Mouse (Mus musculus) megakaryocyte, embryonic 14.5 days (primary cell): Measurements from ENCODE around the gene Timmdc1. TPM values are rescaled to one million over a fixed set of nuclear protein-coding genes. Genes with fewer than 3 reads are reported as not detected.

Experiments used
- H3K27me3 ChIP-seq: replicated peaks from 2 replicates; pipeline ENCODE3; 2012; ENCODE audit warnings: inconsistent platforms
- H3K36me3 ChIP-seq: replicated peaks from 2 replicates; pipeline ENCODE3; 2012; ENCODE audit warnings: low read length, inconsistent platforms, mixed read lengths
- H3K4me1 ChIP-seq: 2 replicates; pipeline ENCODE4 v1.6.1; 2012; ENCODE audit warnings: inconsistent platforms
- H3K4me3 ChIP-seq: replicated peaks from 2 replicates; pipeline ENCODE3; 2012; ENCODE audit warnings: moderate library complexity, mild to moderate bottlenecking, inconsistent platforms
- H3K9me3 ChIP-seq: 2 replicates; pipeline ENCODE4 v1.6.1; 2012; ENCODE audit warnings: inconsistent platforms
- FLI1 ChIP-seq: IDR thresholded peaks from 2 replicates; pipeline ENCODE4 v1.6.1; 2012; ENCODE audit warnings: low read length, inconsistent platforms, mixed read lengths
- GATA1 ChIP-seq: IDR thresholded peaks from 3 replicates; pipeline ENCODE4 v1.6.1; 2012; ENCODE audit warnings: mixed read lengths, low read length, inconsistent platforms, borderline replicate concordance
- polyA plus RNA-seq: library from polyadenylated mRNA; stranded (reverse); fragments of >175 nt; gene quantifications from 2 replicates; pipeline ENCODE4 v1.2.3, GENCODE M21; 2012; ENCODE audit warnings: low replicate concordance; ENCODE audit not compliant: insufficient read depth

Timmdc1 gene
- polyA plus RNA-seq, 1 experiment, result 26.4 TPM

DNA sequence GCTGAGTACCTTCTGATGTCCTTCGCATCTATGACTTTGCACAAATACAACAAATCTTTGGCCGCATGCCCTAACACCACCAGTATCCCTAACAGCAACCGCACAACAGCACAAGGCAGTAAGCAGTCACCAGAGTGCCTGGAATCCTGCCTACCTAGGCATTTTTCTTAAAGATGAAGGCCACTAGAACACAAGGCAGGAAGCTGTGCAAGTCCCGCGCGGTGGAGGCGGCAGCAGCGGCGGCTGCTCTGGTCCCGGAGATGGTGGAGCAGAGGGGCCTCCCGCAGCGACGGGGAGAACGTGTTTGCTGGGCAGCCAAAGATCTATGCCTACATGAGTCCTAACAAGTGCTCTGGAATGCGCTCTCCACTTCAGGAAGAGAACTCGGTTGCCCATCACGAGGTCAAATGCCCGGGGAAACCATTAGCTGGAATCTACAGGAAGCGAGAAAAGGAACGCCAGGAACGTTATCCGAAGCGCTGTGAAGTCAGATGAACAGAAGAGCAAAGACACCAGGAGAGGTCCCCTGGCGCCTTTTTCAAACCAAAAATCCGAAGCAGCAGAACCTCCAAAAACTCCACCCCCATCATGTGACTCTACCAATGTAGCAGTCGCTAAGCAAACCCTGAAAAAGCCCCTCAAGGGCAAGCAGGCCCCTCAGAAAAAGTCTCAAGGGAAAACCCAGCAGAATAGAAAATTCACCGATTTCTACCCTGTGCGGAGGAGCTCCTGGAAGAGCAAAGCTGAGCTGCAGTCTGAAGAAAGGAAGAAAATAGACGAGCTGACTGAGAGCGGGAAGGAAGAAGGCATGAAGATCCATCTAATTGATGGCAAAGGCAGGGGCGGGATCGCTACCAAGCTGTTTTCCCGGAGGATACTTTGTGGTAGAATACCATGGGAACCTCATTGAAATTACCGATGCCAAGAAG lies 45.9 kb downstream of the Timmdc1 start:
- H3K4me3 ChIP-seq, result peak overlapping the region; percentile 84
- peaks cover 23% of the 10 kb centered on the region for H3K4me1 ChIP-seq
- TF ChIP-seq GATA1, result no peak
- TF ChIP-seq FLI1, result no peak
- H3K9me3 ChIP-seq, result no peaks in the 10 kb centered on the region
- H3K36me3 ChIP-seq, result no peaks in the 10 kb centered on the region
- peaks cover 12% of the 10 kb centered on the region for H3K27me3 ChIP-seq

DNA sequence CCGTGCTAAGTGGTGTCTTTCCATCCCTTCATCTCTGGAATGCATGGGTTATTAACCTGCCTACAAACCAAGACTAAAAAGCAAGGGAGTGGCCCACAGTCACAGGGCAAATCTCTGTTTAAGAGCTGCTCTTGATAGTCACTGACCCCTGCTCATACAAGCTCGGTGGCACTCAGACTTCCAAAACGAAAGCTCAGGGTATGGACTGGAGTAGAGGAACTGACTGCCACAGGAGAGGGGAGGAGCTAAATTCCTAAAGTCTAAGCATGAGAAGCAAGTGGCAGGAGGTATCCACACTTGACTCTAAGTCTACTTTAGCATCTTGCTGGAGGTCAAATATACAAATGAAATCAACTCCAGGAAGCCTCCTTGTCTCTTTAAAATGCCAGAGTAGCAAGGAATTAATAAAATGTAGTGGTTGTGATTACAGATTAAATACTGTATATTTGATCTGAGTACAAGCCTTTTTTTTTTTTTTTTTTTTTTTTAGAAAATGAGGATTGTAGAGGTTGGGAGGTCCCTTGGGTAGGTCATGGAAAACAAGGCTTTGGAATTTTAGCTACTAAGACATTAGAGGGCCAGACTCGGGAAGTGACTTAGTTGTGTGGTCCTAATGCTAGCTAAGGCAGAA lies 46.7 kb downstream of the Timmdc1 start:
- Histone ChIP-seq H3K9me3 (no peaks in the 10 kb centered on the region), H3K4me3 (no peak overlapping the region), H3K36me3 (no peaks in the 10 kb centered on the region), H3K4me1 (peaks cover 17% of the 10 kb centered on the region), H3K27me3 (peaks cover 11% of the 10 kb centered on the region)
- TF ChIP-seq GATA1 (no peak), FLI1 (no peak)

DNA sequence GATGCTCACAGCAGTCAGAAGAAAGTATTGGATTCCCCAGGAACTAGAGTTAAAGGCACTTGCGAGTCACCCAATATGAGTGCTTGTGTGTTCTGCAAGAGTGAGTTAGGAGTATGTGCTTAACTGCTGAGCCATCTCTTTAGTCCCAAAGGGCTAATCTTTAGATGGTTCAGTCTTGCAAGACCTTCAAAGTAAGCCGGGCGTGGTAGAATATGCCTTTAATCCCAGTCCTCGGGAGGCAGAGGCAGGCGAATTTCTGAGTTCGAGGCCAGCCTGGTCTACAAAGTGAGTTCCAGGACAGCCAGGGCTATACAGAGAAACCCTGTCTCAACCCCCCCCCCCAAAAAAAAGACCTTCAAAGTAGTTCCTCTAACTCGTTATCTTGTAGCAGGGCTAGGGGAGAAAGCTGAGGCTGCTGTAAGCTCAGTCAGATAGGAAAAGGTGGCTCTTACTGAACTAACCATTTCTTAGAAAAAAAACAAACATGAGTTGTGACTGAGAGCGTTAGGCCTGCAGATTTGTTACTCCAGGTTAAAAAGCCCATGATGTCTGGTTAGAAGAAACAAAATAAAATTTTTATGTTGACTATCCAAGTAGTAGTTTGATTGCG lies 47.7 kb downstream of the Timmdc1 start:
- Histone ChIP-seq H3K4me3 (no peak overlapping the region), H3K36me3 (no peaks in the 10 kb centered on the region), H3K9me3 (no peaks in the 10 kb centered on the region), H3K27me3 (peaks cover 10% of the 10 kb centered on the region), H3K4me1 (peaks cover 17% of the 10 kb centered on the region)
- TF ChIP-seq FLI1, result no peak
- TF ChIP-seq GATA1, result no peak

DNA sequence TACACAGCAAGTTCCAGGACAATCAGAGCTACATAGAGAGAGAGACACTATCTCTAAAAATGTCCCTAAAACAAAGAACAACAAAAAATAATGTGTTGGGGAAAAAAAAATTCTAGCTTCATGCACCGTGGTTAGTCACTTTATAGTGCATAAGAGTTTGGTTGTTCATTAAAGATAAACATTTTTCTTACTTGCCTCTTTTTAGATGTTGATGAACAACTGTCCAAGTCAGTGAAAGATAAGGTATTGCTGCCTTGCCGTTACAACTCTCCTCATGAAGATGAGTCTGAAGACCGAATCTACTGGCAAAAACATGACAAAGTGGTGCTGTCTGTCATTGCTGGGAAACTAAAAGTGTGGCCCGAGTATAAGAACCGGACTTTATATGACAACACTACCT lies 48.8 kb downstream of the Timmdc1 start:
- Histone ChIP-seq H3K27me3 (peaks cover 15% of the 10 kb centered on the region), H3K9me3 (no peaks in the 10 kb centered on the region), H3K4me3 (no peak overlapping the region), H3K4me1 (peaks cover 29% of the 10 kb centered on the region), H3K36me3 (no peaks in the 10 kb centered on the region)
- no peak for TF ChIP-seq GATA1
- no peak for TF ChIP-seq FLI1

DNA sequence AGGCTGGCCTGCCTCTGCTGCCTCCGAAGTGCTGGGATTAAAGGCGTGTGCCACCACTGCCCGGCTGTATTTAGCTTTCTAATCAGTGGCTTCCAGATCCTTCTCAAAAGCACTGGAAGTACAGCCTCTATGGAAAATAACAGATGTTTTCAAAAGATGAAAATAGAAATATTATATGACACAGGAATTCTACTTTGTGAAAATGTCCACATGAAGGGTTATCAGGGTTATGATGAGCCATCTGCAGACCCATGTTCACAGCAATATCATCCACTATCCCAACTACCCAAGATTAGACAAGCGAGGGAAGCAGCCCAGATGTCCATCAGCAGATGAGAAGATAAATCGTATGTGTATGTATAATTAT lies 50.0 kb downstream of the Timmdc1 start:
- Histone ChIP-seq H3K4me3 (no peak overlapping the region), H3K4me1 (peaks cover 40% of the 10 kb centered on the region), H3K36me3 (no peaks in the 10 kb centered on the region), H3K9me3 (no peaks in the 10 kb centered on the region), H3K27me3 (peaks cover 17% of the 10 kb centered on the region)
- no peak for TF ChIP-seq FLI1
- TF ChIP-seq GATA1, result no peak

DNA sequence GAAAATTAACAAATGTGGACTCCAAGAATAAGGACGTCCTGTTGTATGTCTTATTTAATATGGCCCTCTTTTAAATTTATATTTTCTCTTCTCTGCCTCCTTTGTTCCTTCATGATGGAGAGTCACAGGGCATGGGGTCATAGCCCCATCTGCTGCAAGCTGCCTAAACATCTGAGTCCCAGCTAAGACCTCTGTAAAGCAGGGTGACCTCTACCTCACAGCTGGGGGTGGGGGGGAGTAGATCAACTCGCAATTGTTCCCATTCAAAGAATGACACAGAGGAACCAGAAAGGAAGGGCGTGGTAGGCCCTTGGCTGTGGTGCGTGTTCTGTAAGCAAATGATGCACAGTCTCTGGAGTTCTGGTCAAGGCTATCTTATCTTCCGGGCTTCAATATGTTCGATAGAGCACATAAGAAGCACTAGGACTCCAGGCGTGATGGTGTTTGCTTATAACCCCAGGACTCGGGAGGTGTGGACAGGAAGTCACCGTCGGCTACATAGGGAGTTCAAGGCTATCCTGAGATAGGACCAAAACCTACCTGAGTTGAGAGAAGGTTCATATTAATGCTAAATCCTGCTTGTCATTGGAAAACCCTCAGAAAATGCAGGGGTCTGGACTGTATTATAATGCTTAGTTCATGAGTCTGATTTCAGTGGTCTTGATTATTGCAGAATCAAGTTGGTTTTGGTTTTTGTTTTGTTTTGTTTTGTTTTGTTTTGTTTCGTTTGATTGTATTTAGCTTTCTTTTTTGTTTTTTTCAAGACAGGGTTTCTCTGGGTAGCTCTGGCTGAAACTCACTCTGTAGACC lies 50.6 kb downstream of the Timmdc1 start:
- no peaks in the 10 kb centered on the region for H3K36me3 ChIP-seq
- H3K4me1 ChIP-seq, result peaks cover 46% of the 10 kb centered on the region
- H3K9me3 ChIP-seq, result no peaks in the 10 kb centered on the region
- H3K27me3 ChIP-seq, result peaks cover 21% of the 10 kb centered on the region
- H3K4me3 ChIP-seq, result no peak overlapping the region
- no peak for TF ChIP-seq GATA1
- TF ChIP-seq FLI1, result no peak

DNA sequence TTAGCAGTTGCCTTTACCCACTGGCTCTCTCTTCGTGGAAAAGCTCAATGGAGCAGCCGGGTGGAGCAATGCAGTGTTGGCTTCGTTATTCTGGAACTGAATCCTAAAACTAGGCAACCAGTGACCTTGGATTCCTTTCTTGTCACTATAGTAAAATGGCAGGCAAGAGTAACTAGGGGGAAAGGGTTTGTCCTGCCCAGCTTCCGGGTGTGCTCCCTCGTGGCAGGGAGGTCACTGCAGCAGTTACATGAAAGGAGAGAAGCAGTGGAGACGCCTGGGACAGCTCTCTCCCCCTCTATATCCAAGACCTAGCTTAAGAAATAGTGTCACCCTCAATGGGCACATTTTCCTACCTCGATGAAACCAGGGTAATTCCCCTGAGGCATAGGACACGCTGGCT lies 53.0 kb downstream of the Timmdc1 start:
- Histone ChIP-seq H3K27me3 (peaks cover 25% of the 10 kb centered on the region), H3K4me1 (peaks cover 49% of the 10 kb centered on the region), H3K36me3 (no peaks in the 10 kb centered on the region), H3K4me3 (no peak overlapping the region), H3K9me3 (no peaks in the 10 kb centered on the region)
- no peak for TF ChIP-seq FLI1

DNA sequence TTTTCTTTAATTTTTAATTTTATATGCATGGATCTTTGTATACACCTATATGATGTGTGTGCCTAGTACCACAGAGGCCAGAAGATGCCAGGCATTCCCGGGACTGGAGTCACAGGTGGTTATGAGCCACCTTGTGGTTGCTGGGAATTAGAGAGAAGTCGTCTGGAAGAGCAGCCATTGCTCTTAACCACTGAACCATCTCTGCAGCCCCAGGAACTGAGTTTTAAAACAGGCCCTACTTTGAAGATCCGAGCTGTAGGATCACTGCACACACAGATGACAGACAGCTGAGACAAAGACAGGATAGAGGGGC lies 53.8 kb downstream of the Timmdc1 start:
- Histone ChIP-seq H3K36me3 (no peaks in the 10 kb centered on the region), H3K27me3 (peaks cover 27% of the 10 kb centered on the region), H3K9me3 (no peaks in the 10 kb centered on the region), H3K4me1 (peaks cover 49% of the 10 kb centered on the region), H3K4me3 (no peak overlapping the region)
- TF ChIP-seq GATA1 (no peak), FLI1 (no peak)

DNA sequence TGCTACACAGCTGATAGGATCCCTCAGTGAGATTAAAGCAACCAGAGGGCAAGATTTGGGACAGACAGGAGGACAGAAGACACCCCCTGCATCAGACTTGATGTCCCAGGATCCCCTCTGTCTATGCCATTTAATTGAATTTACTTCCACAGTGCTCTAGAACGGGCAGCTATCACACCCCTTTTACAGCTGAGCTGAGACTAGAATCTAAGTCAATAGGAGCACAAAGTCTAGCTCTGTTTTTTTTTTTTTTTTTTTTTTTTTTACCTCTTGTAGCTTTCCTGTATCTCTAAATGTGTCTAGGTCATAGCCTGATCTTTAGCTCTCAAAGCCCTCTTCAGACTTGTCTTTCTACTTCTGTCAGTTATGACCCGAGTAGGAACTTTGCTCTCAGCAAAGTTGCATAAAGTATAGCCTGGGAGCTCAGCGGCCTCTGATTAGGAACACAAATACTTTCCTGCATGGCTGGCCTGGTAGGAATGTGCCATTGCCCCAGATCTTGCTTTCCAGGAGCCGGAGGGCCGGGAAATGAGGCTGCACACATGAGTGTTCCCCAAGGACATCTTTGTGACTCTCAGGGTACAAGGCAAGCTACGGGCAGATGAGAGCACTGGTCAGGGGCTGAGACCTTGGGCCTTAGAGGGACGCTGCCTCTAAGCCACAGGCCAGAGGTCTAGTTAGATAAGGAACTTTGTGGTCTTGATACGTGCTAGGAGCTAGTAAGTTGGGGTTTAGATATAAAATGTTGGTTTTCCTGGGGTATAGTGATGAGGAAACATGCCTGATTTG lies 54.4 kb downstream of the Timmdc1 start:
- peaks cover 29% of the 10 kb centered on the region for H3K27me3 ChIP-seq
- no peaks in the 10 kb centered on the region for H3K9me3 ChIP-seq
- peaks cover 50% of the 10 kb centered on the region for H3K4me1 ChIP-seq
- H3K4me3 ChIP-seq, result peak overlapping the region; percentile 38
- no peaks in the 10 kb centered on the region for H3K36me3 ChIP-seq
- no peak for TF ChIP-seq FLI1
- TF ChIP-seq GATA1, result no peak
